Mouse (Mus musculus) midbrain, postnatal 0 days (tissue): ENCODE results near the gene Otub2. TPM values are rescaled to one million over a fixed set of nuclear protein-coding genes. Genes with fewer than 3 reads are reported as not detected.

ENCODE experiments used
- ATAC-seq: fragments of 200-750 bp; cut with Nextera tagmentation; 2 replicates; pipeline ENCODE4 v1.8.0; 2017; ENCODE audit warnings: moderate number of reproducible peaks, mild to moderate bottlenecking, moderate TSS enrichment, moderate library complexity; ENCODE audit not compliant: low FRiP score
- DNase-seq: peaks from one replicate; pipeline ENCODE4 v3.0.0-alpha.2; 2015; ENCODE audit warnings: low spot score
- H3K27ac ChIP-seq: fragments of 300-500 bp; sonication (generic); 2 replicates; pipeline ENCODE4 v1.5.1; 2014; ENCODE audit warnings: low read depth, mild to moderate bottlenecking, low read length, mixed read lengths
- H3K27me3 ChIP-seq: fragments of 300-500 bp; sonication (generic); 2 replicates; pipeline ENCODE4 v1.6.1; 2014; ENCODE audit warnings: low read length, control low read depth, mixed read lengths; ENCODE audit not compliant: insufficient read depth
- H3K36me3 ChIP-seq: fragments of 300-500 bp; sonication (generic); 2 replicates; pipeline ENCODE4 v1.6.1; 2014; ENCODE audit warnings: low read length, control low read depth, mixed read lengths; ENCODE audit not compliant: insufficient read depth
- H3K4me1 ChIP-seq: fragments of 300-500 bp; sonication (generic); 2 replicates; pipeline ENCODE4 v1.6.1; 2014; ENCODE audit warnings: mild to moderate bottlenecking, control low read depth, antibody characterized with exemption, low read length, mixed read lengths; ENCODE audit not compliant: insufficient read depth
- H3K4me2 ChIP-seq: fragments of 300-500 bp; sonication (generic); 2 replicates; pipeline ENCODE4 v1.6.1; 2014; ENCODE audit warnings: low read depth, mild to moderate bottlenecking, low read length, mixed read lengths; ENCODE audit not compliant: poor library complexity, severe bottlenecking
- H3K4me3 ChIP-seq: fragments of 300-500 bp; sonication (generic); 2 replicates; pipeline ENCODE4 v1.5.1; 2014; ENCODE audit warnings: low read depth, mild to moderate bottlenecking, low read length, moderate library complexity
- H3K9ac ChIP-seq: fragments of 300-500 bp; sonication (generic); replicated peaks from 2 replicates; pipeline ENCODE4 v1.6.1; 2014; ENCODE audit warnings: mild to moderate bottlenecking, low read length, moderate library complexity, mixed read lengths; ENCODE audit not compliant: poor library complexity, severe bottlenecking
- H3K9me3 ChIP-seq: fragments of 300-500 bp; sonication (generic); 2 replicates; pipeline ENCODE4 v1.6.1; 2016; ENCODE audit warnings: low read length, control low read depth
- CTCF ChIP-seq: IDR thresholded peaks from 2 replicates; pipeline ENCODE4 v1.5.1; 2016; ENCODE audit warnings: antibody characterized with exemption, mild to moderate bottlenecking
- WGBS: fragments of 180-500 bp; shearing (Covaris S2); extraction: QIAGEN DNeasy Blood & Tissue Kit; methylation state at CpG from one replicate; pipeline ENCODE4 v1.1.7; 2014; 5-methylcytosine and 5-hydroxymethylcytosine counted together
- polyA plus RNA-seq: library from polyadenylated mRNA; unstranded; fragments of >200 nt; fragmentation: Nextera tagmentation; extraction: Ambion mirVana; gene quantifications from 2 replicates; pipeline ENCODE4 v1.2.1, GENCODE M21; 2015
- total RNA-seq: library from RNA; depleted of rRNA; stranded (reverse); fragments of >200 nt; gene quantifications from 2 replicates; pipeline ENCODE4 v1.2.3, GENCODE M21; 2014

The Otub2 gene
- total and polyA plus RNA-seq, 2 experiments from 2014 or later, result 20.6 to 29.6 TPM

- H3K27ac ChIP-seq, result no peak overlapping the region
- TF ChIP-seq CTCF, result peak; percentile 90
- DNase-seq (peak; percentile 82), ATAC-seq (peak; percentile 81)
- no peaks in the 10 kb centered on the region for H3K27me3 ChIP-seq
- H3K4me3 ChIP-seq, result no peak overlapping the region
- H3K9me3 ChIP-seq, result no peaks in the 10 kb centered on the region
- H3K4me1 ChIP-seq, result no peaks in the 10 kb centered on the region
- H3K4me2 ChIP-seq, result 0 out of 2 replicates have a peak overlapping the region, but pooled peaks have one; percentile 20
- WGBS, result 20% methylated on average over 18 of the region's 18 CpGs
- H3K36me3 ChIP-seq, result no peaks in the 10 kb centered on the region
- no peak overlapping the region for H3K9ac ChIP-seq
These were observed 20.7 kb upstream of the Otub2 start for GRCm38 (mm10) chr12:103367620-103368325.

- Histone ChIP-seq H3K4me3 (no peak overlapping the region), H3K27ac (no peak overlapping the region), H3K27me3 (no peaks in the 10 kb centered on the region), H3K9me3 (no peaks in the 10 kb centered on the region), H3K9ac (no peak overlapping the region), H3K36me3 (no peaks in the 10 kb centered on the region), H3K4me1 (no peaks in the 10 kb centered on the region), H3K4me2 (0 out of 2 replicates have a peak overlapping the region, but pooled peaks have one; percentile 20)
- DNase-seq (no peak), ATAC-seq (no peak)
- WGBS, result 85% methylated on average over 7 of the region's 7 CpGs
- TF ChIP-seq CTCF, result no peak
These were observed 20.2 kb upstream of the Otub2 start for GRCm38 (mm10) chr12:103368326-103368669.

GRCm38 (mm10) chr12:103368777-103369176, 19.7 kb upstream of the Otub2 start:
- ATAC-seq (no peak), DNase-seq (no peak)
- H3K36me3 ChIP-seq, result no peaks in the 10 kb centered on the region
- H3K9me3 ChIP-seq, result no peaks in the 10 kb centered on the region
- no peak overlapping the region for H3K27ac ChIP-seq
- H3K27me3 ChIP-seq, result no peaks in the 10 kb centered on the region
- H3K9ac ChIP-seq, result no peak overlapping the region
- no peak for TF ChIP-seq CTCF
- H3K4me3 ChIP-seq, result no peak overlapping the region
- H3K4me1 ChIP-seq, result no peaks in the 10 kb centered on the region
- no peak overlapping the region for H3K4me2 ChIP-seq
- WGBS, result 65% methylated on average over 2 of the region's 2 CpGs

GRCm38 (mm10) chr12:103370861-103371260, 17.6 kb upstream of the Otub2 start:
- no peak for TF ChIP-seq CTCF
- no peak for ATAC-seq
- 83% methylated on average over 4 of the region's 4 CpGs for WGBS

GRCm38 (mm10) chr12:103371711-103372110, 16.8 kb upstream of the Otub2 start:
- no peaks in the 10 kb centered on the region for H3K27me3 ChIP-seq
- ATAC-seq, result no peak
- H3K4me2 ChIP-seq, result no peak overlapping the region
- H3K9me3 ChIP-seq, result no peaks in the 10 kb centered on the region
- no peak overlapping the region for H3K27ac ChIP-seq
- peak; percentile 77 for TF ChIP-seq CTCF
- WGBS, result 31% methylated on average over 6 of the region's 6 CpGs
- DNase-seq, result peak; percentile 37
- H3K36me3 ChIP-seq, result no peaks in the 10 kb centered on the region
- H3K4me3 ChIP-seq, result no peak overlapping the region
- H3K9ac ChIP-seq, result no peak overlapping the region
- no peaks in the 10 kb centered on the region for H3K4me1 ChIP-seq

More at GRCm38 (mm10) chr12:103370861-103371260, 17.6 kb upstream of the Otub2 start:
- H3K4me2 ChIP-seq, result no peak overlapping the region
- H3K4me1 ChIP-seq, result no peaks in the 10 kb centered on the region
- DNase-seq, result no peak
- H3K4me3 ChIP-seq, result no peak overlapping the region
- no peaks in the 10 kb centered on the region for H3K9me3 ChIP-seq
- H3K36me3 ChIP-seq, result no peaks in the 10 kb centered on the region
- no peak overlapping the region for H3K9ac ChIP-seq
- H3K27me3 ChIP-seq, result no peaks in the 10 kb centered on the region
- no peak overlapping the region for H3K27ac ChIP-seq

- no peak for ATAC-seq
- Histone ChIP-seq H3K4me3 (no peak overlapping the region), H3K4me2 (no peak overlapping the region), H3K27ac (no peak overlapping the region), H3K27me3 (no peaks in the 10 kb centered on the region), H3K4me1 (no peaks in the 10 kb centered on the region), H3K9ac (no peak overlapping the region), H3K36me3 (no peaks in the 10 kb centered on the region), H3K9me3 (no peaks in the 10 kb centered on the region)
- DNase-seq, result no peak
- WGBS, result 76% methylated on average over 8 of the region's 8 CpGs
- no peak for TF ChIP-seq CTCF
These were observed 14.8 kb upstream of the Otub2 start for GRCm38 (mm10) chr12:103373530-103374236.
